Mouse (Mus musculus) olfactory bulb, adult 2 months (tissue): ENCODE measurements at regions not wholly inside any gene's neighbourhood (a gene's known extent, or its start where the extent isn't known, plus 50 kb on each side); places are given as distances from the start of the nearest gene placed in this dataset.
A peak's percentile ranks its signal among the peaks of the same experiment; 100 is the strongest.

Experiments
- H3K27ac ChIP-seq: fragments of 200-500 bp; 2 replicates; pipeline ENCODE4 v1.5.1; 2012; ENCODE audit warnings: low read depth, low read length; ENCODE audit not compliant: insufficient read depth
- H3K4me1 ChIP-seq: fragments of 200-500 bp; 2 replicates; pipeline ENCODE4 v1.6.1; 2012; ENCODE audit warnings: low read length; ENCODE audit not compliant: control insufficient read depth, insufficient read depth
- H3K4me3 ChIP-seq: fragments of 200-500 bp; 2 replicates; pipeline ENCODE4 v1.5.1; 2012; ENCODE audit warnings: mild to moderate bottlenecking, low read depth, low read length, moderate library complexity; ENCODE audit not compliant: insufficient read depth
- CTCF ChIP-seq: fragments of 200-500 bp; IDR thresholded peaks from 2 replicates; pipeline ENCODE4 v1.5.1; 2012; ENCODE audit warnings: low read depth, mild to moderate bottlenecking, low read length, moderate library complexity; ENCODE audit not compliant: insufficient read depth
- POLR2A ChIP-seq: fragments of 200-500 bp; IDR thresholded peaks from 2 replicates; pipeline ENCODE4 v1.6.1; 2012; ENCODE audit warnings: mild to moderate bottlenecking, low read depth, low read length, moderate library complexity; ENCODE audit not compliant: insufficient read depth
- WGBS: fragments of 180-500 bp; shearing (Covaris S2); methylation state at CpG from one replicate; pipeline ENCODE4 v1.1.7; 2018; 5-methylcytosine and 5-hydroxymethylcytosine counted together

GRCm38 (mm10) chr2:110426881-110427280 lies 63.9 kb upstream of the Fibin start:
- Histone ChIP-seq H3K4me3 (no peak overlapping the region), H3K4me1 (no peaks in the 10 kb centered on the region), H3K27ac (no peak overlapping the region)
- TF ChIP-seq CTCF = no peak
- TF ChIP-seq POLR2A = no peak
- WGBS = 26% methylated on average over 4 of the region's 4 CpGs

- Histone ChIP-seq H3K4me3 (no peak overlapping the region), H3K27ac (no peak overlapping the region), H3K4me1 (no peaks in the 10 kb centered on the region)
- TF ChIP-seq CTCF (no peak), POLR2A (no peak)
- WGBS = 92% methylated on average over 3 of the region's 3 CpGs
Measured at GRCm38 (mm10) chr2:110452694-110453093, 89.7 kb upstream of the Fibin start.

GRCm38 (mm10) chr2:110472307-110472995 lies 109.5 kb upstream of the Fibin start:
- WGBS = 81% methylated on average over 3 of the region's 3 CpGs

GRCm38 (mm10) chr2:110476591-110476990 lies 113.6 kb upstream of the Fibin start:
- H3K27ac ChIP-seq = no peak overlapping the region
- TF ChIP-seq POLR2A = no peak
- no peak overlapping the region for H3K4me3 ChIP-seq
- H3K4me1 ChIP-seq = no peaks in the 10 kb centered on the region
- WGBS = 86% methylated on average over 5 of the region's 5 CpGs

More at GRCm38 (mm10) chr2:110472307-110472995, 109.5 kb upstream of the Fibin start:
- TF ChIP-seq POLR2A (no peak), CTCF (no peak)
- Histone ChIP-seq H3K4me3 (no peak overlapping the region), H3K4me1 (no peaks in the 10 kb centered on the region), H3K27ac (no peak overlapping the region)

GRCm38 (mm10) chr2:110481327-110481726 lies 115.8 kb upstream of the Slc5a12 start:
- Histone ChIP-seq H3K4me1 (peaks cover 2% of the 10 kb centered on the region; the same call in 1 of the 2 replicates), H3K27ac (no peak overlapping the region), H3K4me3 (no peak overlapping the region)
- TF ChIP-seq POLR2A = no peak
- TF ChIP-seq CTCF = no peak
- 93% methylated on average over 2 of the region's 2 CpGs for WGBS

GRCm38 (mm10) chr2:110486201-110486600 lies 110.9 kb upstream of the Slc5a12 start:
- peaks cover 6% of the 10 kb centered on the region for H3K4me1 ChIP-seq
- H3K4me3 ChIP-seq = no peak overlapping the region
- WGBS = 20% methylated on average over 5 of the region's 5 CpGs
- TF ChIP-seq POLR2A = no peak
- no peak for TF ChIP-seq CTCF
- H3K27ac ChIP-seq = peak overlapping the region; percentile 3; the same call in 1 of the 2 replicates

- 52% methylated on average over 4 of the region's 4 CpGs for WGBS
- H3K27ac ChIP-seq = peak overlapping the region; percentile 3; the same call in 1 of the 2 replicates
- H3K4me1 ChIP-seq = peaks cover 6% of the 10 kb centered on the region
- no peak overlapping the region for H3K4me3 ChIP-seq
- TF ChIP-seq POLR2A = no peak
- TF ChIP-seq CTCF = no peak
Measured at GRCm38 (mm10) chr2:110486724-110487123, 110.4 kb upstream of the Slc5a12 start.

DNA sequence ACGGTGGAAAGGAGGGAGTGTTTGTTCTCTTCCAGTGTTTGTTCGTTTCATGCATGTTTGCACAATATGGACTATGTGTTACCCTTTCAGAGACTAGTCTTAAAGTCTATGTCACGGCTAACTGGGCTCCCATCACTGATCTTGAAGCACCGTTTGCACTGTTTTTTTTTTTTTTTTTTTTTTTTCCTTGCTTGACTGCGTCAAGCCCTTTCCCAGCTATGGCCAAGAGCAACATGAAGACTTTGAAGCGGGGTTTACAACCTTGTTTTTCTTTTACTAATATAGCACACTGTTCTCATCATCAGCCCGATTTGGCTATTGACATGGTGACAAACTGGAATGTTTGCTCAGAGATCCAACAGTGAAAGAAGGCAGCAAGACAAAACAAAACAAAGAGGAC lies 109.1 kb upstream of the Slc5a12 start:
- 86% methylated on average over 7 of the region's 7 CpGs for WGBS
- no peak overlapping the region for H3K27ac ChIP-seq
- peaks cover 6% of the 10 kb centered on the region for H3K4me1 ChIP-seq
- no peak overlapping the region for H3K4me3 ChIP-seq
- TF ChIP-seq POLR2A = no peak
- TF ChIP-seq CTCF = no peak

GRCm38 (mm10) chr2:110501786-110502185 lies 95.3 kb upstream of the Slc5a12 start:
- H3K4me1 ChIP-seq = no peaks in the 10 kb centered on the region
- TF ChIP-seq CTCF (no peak), POLR2A (no peak)

DNA sequence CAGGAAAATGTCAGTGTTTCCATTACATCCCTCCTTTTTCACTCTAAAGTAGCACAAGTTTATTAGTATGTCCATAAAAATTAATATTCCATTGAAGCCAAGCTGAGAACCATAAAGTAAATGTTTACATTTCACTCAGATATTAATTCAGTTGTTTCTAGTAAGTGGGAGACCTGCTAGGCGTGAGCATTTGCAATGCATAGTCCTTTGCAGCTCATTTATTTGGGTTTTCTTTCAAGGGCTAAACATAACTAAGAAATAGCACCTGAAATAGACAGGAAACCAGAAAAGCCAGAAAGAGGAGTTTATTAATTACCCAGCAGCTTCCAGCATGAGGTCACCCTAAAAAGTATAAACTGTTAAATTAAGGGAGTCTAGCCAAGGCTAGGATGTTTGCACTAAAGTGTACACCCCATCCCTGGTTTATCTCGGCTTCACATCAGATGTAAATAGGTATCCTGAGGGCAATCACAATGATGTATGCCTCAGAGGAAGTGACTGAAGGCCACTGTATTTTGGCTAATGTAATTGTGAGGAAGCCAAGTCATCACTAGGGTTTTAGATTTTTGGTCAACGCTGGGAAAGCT lies 88.8 kb upstream of the Slc5a12 start:
- Histone ChIP-seq H3K27ac (no peak overlapping the region), H3K4me3 (no peak overlapping the region), H3K4me1 (no peaks in the 10 kb centered on the region)
- 89% methylated on average over 3 of the region's 3 CpGs for WGBS
- TF ChIP-seq POLR2A (no peak), CTCF (no peak)

More at GRCm38 (mm10) chr2:110501786-110502185, 95.3 kb upstream of the Slc5a12 start:
- WGBS = 80% methylated on average over 2 of the region's 2 CpGs
- no peak overlapping the region for H3K27ac ChIP-seq
- H3K4me3 ChIP-seq = no peak overlapping the region
